Mouse (Mus musculus): ENCODE data around the gene Smap2. TPM values are rescaled to one million over a fixed set of nuclear protein-coding genes. Genes with fewer than 3 reads are reported as not detected.

Gene Smap2
- polyA plus RNA-seq, 1 experiment from 2014 or later = 18.1 TPM

DNA sequence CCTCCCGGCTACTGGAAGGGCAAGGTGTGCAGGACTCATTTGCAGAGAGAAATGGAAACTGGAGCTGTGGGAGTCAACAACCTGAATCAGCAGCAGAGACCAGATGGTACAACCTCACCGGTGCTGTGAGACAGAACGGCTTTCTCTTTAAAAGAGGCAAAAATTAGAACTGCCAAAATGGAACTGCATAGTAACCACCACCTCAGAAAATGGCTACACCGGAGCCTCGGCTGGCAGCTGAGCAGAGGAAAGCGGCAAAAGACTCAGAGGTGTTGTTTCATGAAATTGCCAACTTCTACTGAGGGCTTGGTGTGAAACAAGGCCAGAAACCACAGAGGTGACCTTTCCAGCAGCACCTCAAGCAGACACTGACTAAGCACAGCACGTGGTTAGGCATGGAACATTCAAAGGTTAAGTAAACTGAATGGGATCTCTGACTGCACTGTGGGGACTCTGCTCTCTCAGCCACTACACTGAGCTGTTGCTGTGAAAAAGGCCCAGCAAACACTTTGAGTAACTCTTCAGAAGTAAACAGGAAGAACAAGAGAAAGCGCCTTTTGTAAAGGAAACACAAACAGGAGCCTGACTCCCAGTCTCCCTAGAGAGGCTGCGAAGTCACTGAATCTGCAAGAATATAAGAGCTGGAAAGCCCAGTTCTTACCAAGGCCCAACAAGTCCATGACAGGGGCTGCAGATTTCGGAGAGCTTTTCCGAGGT, 42.2 kb downstream of the Smap2 start:
- Histone ChIP-seq H3K27me3 (ENCODE audit: control insufficient read depth, insufficient read depth, low read length) (no peaks in the 10 kb centered on the region), H3K4me1 (ENCODE audit: control insufficient read depth, insufficient read depth, low read length) (no peaks in the 10 kb centered on the region), H3K9ac (ENCODE audit: low read length) (no peak overlapping the region), H3K4me3 (ENCODE audit: low read depth, low read length) (no peak overlapping the region), H3K9me3 (ENCODE audit: control insufficient read depth, low read length) (no peaks in the 10 kb centered on the region), H3K36me3 (ENCODE audit: control insufficient read depth, insufficient read depth, low read length) (0 out of 2 replicates have a peak, but pooled peaks cover 6% of the 10 kb centered on the region), H3K4me2 (no peak overlapping the region), H3K27ac (ENCODE audit: low read depth, low read length) (no peak overlapping the region)
- 86% methylated on average over 11 of the region's 11 CpGs for WGBS
- ATAC-seq (ENCODE audit: low FRiP score) = no peak
- no peak for DNase-seq (ENCODE audit: low spot score, missing footprints)

DNA sequence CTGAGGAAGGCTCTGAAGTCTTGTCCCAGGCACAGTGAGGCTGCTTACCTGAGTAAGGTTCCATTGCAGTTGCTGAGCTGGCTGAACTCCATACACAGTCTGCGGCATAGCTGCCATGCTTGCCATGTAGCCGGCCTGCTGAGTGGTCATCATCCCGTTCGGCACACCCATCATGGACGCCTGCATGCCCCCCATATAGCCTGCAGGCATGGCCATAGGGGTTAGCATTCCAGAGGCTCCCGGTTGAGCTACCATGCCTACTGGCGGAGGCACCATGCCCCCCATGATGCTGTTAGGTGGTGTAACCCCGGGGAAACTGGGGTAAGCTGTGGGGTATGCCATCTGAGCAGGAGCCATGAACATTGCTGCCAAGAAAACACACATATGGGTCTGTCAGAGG, 45.2 kb downstream of the Smap2 start:
- no peak for ATAC-seq (ENCODE audit: low FRiP score)
- H3K4me2 ChIP-seq = no peak overlapping the region
- WGBS = 92% methylated on average over 8 of the region's 8 CpGs
- H3K9me3 ChIP-seq (ENCODE audit: control insufficient read depth, low read length) = no peaks in the 10 kb centered on the region
- no peak for DNase-seq (ENCODE audit: low spot score, missing footprints)
- no peaks in the 10 kb centered on the region for H3K27me3 ChIP-seq (ENCODE audit: control insufficient read depth, insufficient read depth, low read length)
- 0 out of 2 replicates have a peak, but pooled peaks cover 6% of the 10 kb centered on the region for H3K36me3 ChIP-seq (ENCODE audit: control insufficient read depth, insufficient read depth, low read length)
- no peaks in the 10 kb centered on the region for H3K4me1 ChIP-seq (ENCODE audit: control insufficient read depth, insufficient read depth, low read length)
- H3K4me3 ChIP-seq (ENCODE audit: low read depth, low read length) = no peak overlapping the region
- H3K9ac ChIP-seq (ENCODE audit: low read length) = no peak overlapping the region
- no peak overlapping the region for H3K27ac ChIP-seq (ENCODE audit: low read depth, low read length)

DNA sequence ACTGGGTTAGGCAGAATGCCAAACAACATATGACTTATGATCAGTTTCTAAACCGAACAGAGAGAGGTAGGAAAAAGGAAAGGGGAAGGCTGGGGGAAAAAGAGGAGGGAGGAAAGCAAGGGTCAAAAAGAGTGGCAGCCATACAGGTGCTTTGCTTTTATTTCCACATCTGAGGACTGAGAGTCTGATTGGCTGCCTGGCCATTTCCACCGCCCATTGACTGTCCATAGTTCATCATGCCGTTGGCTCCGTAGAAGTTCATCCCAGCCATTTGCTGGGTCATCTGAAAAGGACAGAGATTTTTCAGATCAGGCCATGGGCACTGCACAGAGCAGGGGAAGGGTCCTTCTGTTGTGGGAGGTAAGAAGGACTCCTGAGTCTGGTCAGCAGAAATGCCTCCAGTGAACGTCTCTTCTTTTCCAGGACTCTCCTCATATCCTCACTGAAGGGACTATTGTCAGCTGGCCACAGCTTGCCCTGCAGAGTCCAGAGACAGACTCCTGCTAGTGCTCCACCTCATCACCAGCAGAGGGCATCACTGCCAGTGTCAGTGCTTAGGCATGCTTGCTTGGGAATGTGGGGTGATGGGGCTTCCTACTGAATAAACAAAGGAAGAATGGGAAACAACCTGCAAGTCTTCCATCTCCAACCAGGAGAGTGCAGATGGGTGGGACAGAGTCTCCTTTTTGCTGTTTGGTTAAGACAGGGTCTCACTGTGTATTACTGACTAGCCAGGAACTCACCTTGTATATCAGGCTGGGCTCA, 47.5 kb downstream of the Smap2 start:
- Histone ChIP-seq H3K9ac (ENCODE audit: low read length) (no peak overlapping the region), H3K4me2 (no peak overlapping the region), H3K4me3 (ENCODE audit: low read depth, low read length) (no peak overlapping the region), H3K27ac (ENCODE audit: low read depth, low read length) (no peak overlapping the region), H3K36me3 (ENCODE audit: control insufficient read depth, insufficient read depth, low read length) (0 out of 2 replicates have a peak, but pooled peaks cover 5% of the 10 kb centered on the region), H3K9me3 (ENCODE audit: control insufficient read depth, low read length) (no peaks in the 10 kb centered on the region), H3K27me3 (ENCODE audit: control insufficient read depth, insufficient read depth, low read length) (no peaks in the 10 kb centered on the region), H3K4me1 (ENCODE audit: control insufficient read depth, insufficient read depth, low read length) (no peaks in the 10 kb centered on the region)
- peak; percentile 75 for DNase-seq (ENCODE audit: low spot score, missing footprints)
- peak; percentile 55; the same call in 1 of the 2 replicates for ATAC-seq (ENCODE audit: low FRiP score)
- 85% methylated on average over 5 of the region's 5 CpGs for WGBS

DNA sequence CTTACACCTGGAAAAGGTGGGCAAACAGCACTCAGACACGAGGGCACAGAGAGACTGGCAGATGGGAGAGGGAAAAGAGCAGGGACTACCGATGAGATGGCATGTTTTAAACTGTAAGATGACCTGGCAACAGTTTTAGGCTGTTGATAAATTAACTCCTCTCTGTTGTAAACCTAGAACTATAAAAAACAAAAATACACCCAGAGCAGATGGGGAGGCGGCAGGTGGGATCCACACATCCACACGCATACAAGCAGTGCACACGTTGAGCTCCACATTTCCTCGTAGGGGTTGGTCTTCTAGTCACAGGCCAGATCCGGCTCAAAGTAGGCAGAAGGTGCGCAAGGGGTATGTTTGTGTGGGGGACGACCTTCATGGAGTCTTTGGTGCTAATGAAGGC, 48.6 kb downstream of the Smap2 start:
- Histone ChIP-seq H3K4me3 (ENCODE audit: low read depth, low read length) (no peak overlapping the region), H3K27me3 (ENCODE audit: control insufficient read depth, insufficient read depth, low read length) (no peaks in the 10 kb centered on the region), H3K36me3 (ENCODE audit: control insufficient read depth, insufficient read depth, low read length) (0 out of 2 replicates have a peak, but pooled peaks cover 4% of the 10 kb centered on the region), H3K4me2 (no peak overlapping the region), H3K4me1 (ENCODE audit: control insufficient read depth, insufficient read depth, low read length) (no peaks in the 10 kb centered on the region), H3K9me3 (ENCODE audit: control insufficient read depth, low read length) (no peaks in the 10 kb centered on the region), H3K27ac (ENCODE audit: low read depth, low read length) (no peak overlapping the region), H3K9ac (ENCODE audit: low read length) (no peak overlapping the region)
- DNase-seq (ENCODE audit: low spot score, missing footprints) (no peak), ATAC-seq (ENCODE audit: low FRiP score) (no peak)
- 90% methylated on average over 9 of the region's 9 CpGs for WGBS

DNA sequence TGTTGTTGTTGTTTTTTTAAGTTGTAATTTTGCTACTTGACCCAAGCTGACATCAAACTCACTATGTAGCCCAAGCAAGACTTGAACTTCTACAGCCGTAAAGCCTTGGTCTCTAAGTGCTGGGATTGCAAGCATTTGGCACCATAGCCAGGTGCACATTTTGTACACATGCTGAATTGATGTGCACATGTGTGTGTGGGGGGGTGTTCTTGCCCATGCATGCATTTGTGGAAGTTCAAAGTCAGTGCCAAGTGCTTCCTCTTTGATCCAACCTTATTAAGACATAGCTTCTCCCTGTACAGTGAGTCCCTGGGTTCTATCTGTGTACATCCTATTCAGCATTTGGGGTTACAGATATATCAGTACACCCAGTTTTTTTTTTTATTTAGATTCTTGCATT, 61.5 kb downstream of the Smap2 start:
- H3K4me3 ChIP-seq (ENCODE audit: low read depth, low read length) = no peak overlapping the region
- no peak overlapping the region for H3K27ac ChIP-seq (ENCODE audit: low read depth, low read length)
- no peak overlapping the region for H3K4me2 ChIP-seq
- H3K4me1 ChIP-seq (ENCODE audit: control insufficient read depth, insufficient read depth, low read length) = peaks cover 5% of the 10 kb centered on the region; the same call in 1 of the 2 replicates
- H3K9me3 ChIP-seq (ENCODE audit: control insufficient read depth, low read length) = no peaks in the 10 kb centered on the region
- DNase-seq (ENCODE audit: low spot score, missing footprints) = no peak
- no peak overlapping the region for H3K9ac ChIP-seq (ENCODE audit: low read length)
- H3K27me3 ChIP-seq (ENCODE audit: control insufficient read depth, insufficient read depth, low read length) = no peaks in the 10 kb centered on the region
- 86% methylated on average over 1 of the region's 1 CpGs for WGBS
- no peak for ATAC-seq (ENCODE audit: low FRiP score)
- H3K36me3 ChIP-seq (ENCODE audit: control insufficient read depth, insufficient read depth, low read length) = no peaks in the 10 kb centered on the region

DNA sequence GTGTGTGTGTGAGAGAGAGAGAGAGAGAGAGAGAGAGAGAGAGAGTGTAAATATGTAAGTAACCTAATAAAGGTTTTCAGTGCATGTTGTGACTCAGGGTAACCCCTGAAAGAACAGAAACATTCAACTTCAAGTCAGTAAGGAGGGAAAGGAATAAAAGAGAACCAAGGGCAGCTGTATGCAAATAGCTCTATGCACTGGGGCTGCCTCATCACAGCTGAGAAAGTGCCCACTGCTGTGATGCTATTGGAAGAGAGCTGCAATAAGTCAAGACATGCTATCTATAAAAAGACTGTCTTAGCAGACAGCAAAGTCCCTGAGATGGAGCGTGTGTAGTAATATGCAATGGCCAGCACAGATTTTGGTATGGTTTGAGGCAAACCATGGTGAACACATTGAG, 63.4 kb downstream of the Smap2 start:
- Histone ChIP-seq H3K36me3 (ENCODE audit: control insufficient read depth, insufficient read depth, low read length) (no peaks in the 10 kb centered on the region), H3K4me2 (no peak overlapping the region), H3K27ac (ENCODE audit: low read depth, low read length) (no peak overlapping the region), H3K4me3 (ENCODE audit: low read depth, low read length) (no peak overlapping the region), H3K4me1 (ENCODE audit: control insufficient read depth, insufficient read depth, low read length) (peaks cover 5% of the 10 kb centered on the region; the same call in 1 of the 2 replicates), H3K27me3 (ENCODE audit: control insufficient read depth, insufficient read depth, low read length) (no peaks in the 10 kb centered on the region), H3K9me3 (ENCODE audit: control insufficient read depth, low read length) (no peaks in the 10 kb centered on the region), H3K9ac (ENCODE audit: low read length) (no peak overlapping the region)
- ATAC-seq (ENCODE audit: low FRiP score) (no peak), DNase-seq (ENCODE audit: low spot score, missing footprints) (no peak)
- WGBS = 83% methylated on average over 1 of the region's 1 CpGs

DNA sequence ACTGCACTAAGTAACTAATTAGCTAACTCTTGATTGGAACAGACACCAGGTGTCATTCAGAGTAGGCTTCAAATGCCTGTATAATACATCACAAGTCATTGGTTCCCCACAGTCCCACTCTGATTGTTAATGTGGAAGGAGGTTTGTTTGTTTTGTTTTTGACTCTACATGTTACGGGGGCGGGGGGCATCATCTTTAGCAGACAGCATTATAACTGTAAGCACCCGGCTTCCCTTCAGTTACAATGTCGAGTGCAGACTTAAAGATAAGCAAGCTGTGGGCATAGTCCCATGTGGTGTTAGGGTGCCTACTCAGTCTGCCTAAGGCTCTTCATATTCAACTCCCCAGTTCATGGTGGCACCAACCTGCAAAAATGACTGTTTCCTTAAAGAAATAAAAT, 64.0 kb downstream of the Smap2 start:
- Histone ChIP-seq H3K27ac (ENCODE audit: low read depth, low read length) (no peak overlapping the region), H3K4me3 (ENCODE audit: low read depth, low read length) (no peak overlapping the region), H3K36me3 (ENCODE audit: control insufficient read depth, insufficient read depth, low read length) (no peaks in the 10 kb centered on the region), H3K9ac (ENCODE audit: low read length) (no peak overlapping the region), H3K27me3 (ENCODE audit: control insufficient read depth, insufficient read depth, low read length) (no peaks in the 10 kb centered on the region), H3K4me1 (ENCODE audit: control insufficient read depth, insufficient read depth, low read length) (peaks cover 5% of the 10 kb centered on the region; the same call in 1 of the 2 replicates), H3K9me3 (ENCODE audit: control insufficient read depth, low read length) (no peaks in the 10 kb centered on the region), H3K4me2 (no peak overlapping the region)
- DNase-seq (ENCODE audit: low spot score, missing footprints) = no peak
- ATAC-seq (ENCODE audit: low FRiP score) = no peak
- WGBS = 83% methylated on average over 4 of the region's 4 CpGs

DNA sequence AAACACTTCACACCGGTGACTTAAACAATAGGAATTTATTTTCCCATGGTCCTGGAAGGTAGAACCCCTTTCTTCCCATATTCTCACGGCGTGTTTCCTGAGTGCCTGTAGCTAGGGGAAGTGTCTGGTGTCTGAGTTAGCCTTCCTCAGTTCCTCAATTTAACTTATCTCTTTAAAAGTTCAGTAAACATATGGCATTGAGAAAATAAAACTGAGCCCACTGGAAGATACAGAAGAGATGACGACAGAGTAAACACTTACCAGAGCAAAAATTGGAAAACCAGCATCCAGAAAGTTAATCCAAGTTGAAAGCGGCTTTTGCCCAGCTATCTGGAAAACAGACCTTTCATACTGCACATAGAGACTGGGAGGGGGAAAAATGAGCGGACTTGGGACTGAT, 64.9 kb downstream of the Smap2 start:
- WGBS = 56% methylated on average over 6 of the region's 6 CpGs
- Histone ChIP-seq H3K4me3 (ENCODE audit: low read depth, low read length) (peak overlapping the region; percentile 84), H3K27ac (ENCODE audit: low read depth, low read length) (no peak overlapping the region), H3K4me2 (peak overlapping the region; percentile 79), H3K4me1 (ENCODE audit: control insufficient read depth, insufficient read depth, low read length) (peaks cover 5% of the 10 kb centered on the region; the same call in 1 of the 2 replicates), H3K9me3 (ENCODE audit: control insufficient read depth, low read length) (no peaks in the 10 kb centered on the region), H3K9ac (ENCODE audit: low read length) (peak overlapping the region; percentile 82), H3K36me3 (ENCODE audit: control insufficient read depth, insufficient read depth, low read length) (0 out of 2 replicates have a peak, but pooled peaks cover under 1% of the 10 kb centered on the region), H3K27me3 (ENCODE audit: control insufficient read depth, insufficient read depth, low read length) (no peaks in the 10 kb centered on the region)
- ATAC-seq (ENCODE audit: low FRiP score) (no peak), DNase-seq (ENCODE audit: low spot score, missing footprints) (no peak)

DNA sequence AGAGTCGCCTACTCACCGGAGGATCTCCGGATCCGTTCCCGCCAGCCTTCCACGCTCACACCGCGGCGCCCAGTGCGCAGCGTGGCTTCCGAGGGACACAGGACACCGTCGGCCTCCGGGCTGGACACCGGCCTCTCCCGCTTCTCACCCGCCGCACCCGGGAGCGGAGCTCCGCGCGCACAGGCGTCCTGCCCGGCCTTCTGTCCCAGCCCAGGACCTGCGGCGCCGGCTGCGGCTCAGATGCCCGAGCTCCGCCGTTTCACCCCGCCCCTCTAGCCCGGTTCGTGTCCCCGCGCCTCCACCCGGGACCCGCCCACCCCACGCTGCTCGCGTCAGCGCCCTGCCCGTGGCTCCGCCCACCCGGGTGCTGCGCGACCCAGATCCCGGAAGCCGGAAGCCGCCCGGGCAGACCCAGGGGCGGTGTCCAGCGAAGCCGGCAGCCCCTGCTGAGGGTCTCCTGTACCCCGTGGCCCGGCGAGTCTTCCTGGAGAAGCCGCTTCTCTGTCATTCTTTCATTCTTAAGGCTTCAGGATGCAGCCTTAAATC, 65.5 kb downstream of the Smap2 start, which contains the start of gene Zfp69:
Zfp69 (minus strand) TSS at position 272 of the 546 bp plus-strand sequence.
- Histone ChIP-seq H3K9me3 (ENCODE audit: control insufficient read depth, low read length) (no peaks in the 10 kb centered on the region), H3K36me3 (ENCODE audit: control insufficient read depth, insufficient read depth, low read length) (peaks cover 2% of the 10 kb centered on the region; the same call in 1 of the 2 replicates), H3K4me1 (ENCODE audit: control insufficient read depth, insufficient read depth, low read length) (peaks cover 5% of the 10 kb centered on the region; the same call in 1 of the 2 replicates), H3K4me2 (peak within 1 kb of the TSS; percentile 79), H3K9ac (ENCODE audit: low read length) (peak within 1 kb of the TSS; percentile 82), H3K27ac (ENCODE audit: low read depth, low read length) (peak within 1 kb of the TSS; percentile 59), H3K27me3 (ENCODE audit: control insufficient read depth, insufficient read depth, low read length) (no peaks in the 10 kb centered on the region), H3K4me3 (ENCODE audit: low read depth, low read length) (peak within 1 kb of the TSS; percentile 84)
- WGBS = 0% methylated on average over 59 of the region's 60 CpGs
- peak; percentile 99 for ATAC-seq (ENCODE audit: low FRiP score)
- peak; percentile 98 for DNase-seq (ENCODE audit: low spot score, missing footprints)
